16 mouse cellular contexts compared by ENCODE assay signal in genomic region chr16:35585126-35585694, GRCm38 (mm10). TPM values are rescaled to one million over a fixed set of nuclear protein-coding genes. Genes with fewer than 3 reads are reported as not detected.
A peak's percentile ranks its signal among the peaks of the same experiment; 100 is the strongest.
DNase-seq lines count a peak whose midpoint lies in the region; ATAC-seq lines count a peak whose summit lies in the region.
"Had no signal": no experiment of that assay in that cellular context is flagged by ENCODE, and none has a peak within 500 bp of the region (broad histone marks: within the 10 kb centered on the region; RNA-seq: fewer than 3 reads in every experiment).

No protein-coding gene starts in this region.

- H3K4me1 ChIP-seq in midbrain, embryonic 11.5 days (ENCODE audit: control insufficient read depth, insufficient read depth, low read length) = peaks cover 84% of the 10 kb centered on the region
- peaks cover 56% of the 10 kb centered on the region for H3K4me1 ChIP-seq in midbrain, embryonic 15.5 days
- H3K4me1 ChIP-seq in hindbrain, embryonic 16.5 days (ENCODE audit: control insufficient read depth, insufficient read depth, low read depth, low read length) = peaks cover 30% of the 10 kb centered on the region

- H3K27ac ChIP-seq in midbrain, embryonic 11.5 days (ENCODE audit: low read depth, low read length) = peak overlapping the region; percentile 62
- no peak overlapping the region for H3K27ac ChIP-seq in midbrain, embryonic 15.5 days
- no peak overlapping the region for H3K27ac ChIP-seq in hindbrain, embryonic 16.5 days (ENCODE audit: low read depth, low read length)
- H3K27ac ChIP-seq: embryonic facial prominence, embryonic 13.5 days; liver, embryonic 13.5 days; macrophage had no signal

- peak overlapping the region; percentile 32 for H3K9ac ChIP-seq in midbrain, embryonic 11.5 days (ENCODE audit: low read length)
- no peak overlapping the region for H3K9ac ChIP-seq in midbrain, embryonic 15.5 days
- no peak overlapping the region for H3K9ac ChIP-seq in hindbrain, embryonic 16.5 days (ENCODE audit: low read depth, low read length)
- H3K9ac ChIP-seq: embryonic facial prominence, embryonic 13.5 days; liver, embryonic 13.5 days had no signal

- no peaks in the 10 kb centered on the region for H3K27me3 ChIP-seq in midbrain, embryonic 11.5 days (ENCODE audit: control insufficient read depth, insufficient read depth, low read length)
- no peaks in the 10 kb centered on the region for H3K27me3 ChIP-seq in midbrain, embryonic 15.5 days (replicated peaks)
- H3K27me3 ChIP-seq in hindbrain, embryonic 16.5 days (replicated peaks; ENCODE audit: control insufficient read depth, insufficient read depth, low read length) = no peaks in the 10 kb centered on the region; the same call in 1 of the 2 replicates

- DNase-seq in midbrain, embryonic 11.5 days (ENCODE audit: low spot score, missing footprints) = peak; percentile 94
- peak; percentile 47 for DNase-seq in embryo, embryonic 11 days
- peak; percentile 91 for DNase-seq in retina, postnatal 1 day
- no peak for DNase-seq in lung, adult 18-20 months
- no peak for DNase-seq in gastrocnemius, postnatal 10 days
- no peak for DNase-seq in urinary bladder, adult 2 months (ENCODE audit: low spot score)
- DNase-seq: cerebellum, adult 8-10 months; liver, embryonic 13.5 days; right cerebral cortex, postnatal 14 days; thymus, postnatal 4 days had no signal

- 0 out of 2 replicates have a peak, but pooled peaks have one; percentile 19 for ATAC-seq in midbrain, embryonic 11.5 days (ENCODE audit: low FRiP score)
- ATAC-seq in midbrain, embryonic 15.5 days (replicated peaks) = no peak
- 0 out of 2 replicates have a peak, but pooled peaks have one; percentile 28 for ATAC-seq in hindbrain, embryonic 16.5 days

- H3K4me2 ChIP-seq in midbrain, embryonic 11.5 days = no peak overlapping the region
- no peak overlapping the region for H3K4me2 ChIP-seq in midbrain, embryonic 15.5 days
- H3K4me2 ChIP-seq in hindbrain, embryonic 16.5 days (ENCODE audit: low read length) = no peak overlapping the region
- H3K4me2 ChIP-seq: embryonic facial prominence, embryonic 13.5 days; heart, embryonic 11.5 days; liver, embryonic 13.5 days had no signal

- H3K36me3 ChIP-seq in midbrain, embryonic 11.5 days (ENCODE audit: control insufficient read depth, insufficient read depth, low read length) = no peaks in the 10 kb centered on the region
- no peaks in the 10 kb centered on the region for H3K36me3 ChIP-seq in midbrain, embryonic 15.5 days (replicated peaks)
- no peaks in the 10 kb centered on the region for H3K36me3 ChIP-seq in hindbrain, embryonic 16.5 days (ENCODE audit: control insufficient read depth, insufficient read depth, low read length)
- H3K36me3 ChIP-seq: embryonic facial prominence, embryonic 13.5 days; liver, embryonic 13.5 days had no signal

- WGBS in midbrain, embryonic 11.5 days = 38% methylated on average over 8 of the region's 8 CpGs
- WGBS in midbrain, embryonic 15.5 days = 41% methylated on average over 8 of the region's 8 CpGs
- WGBS in hindbrain, embryonic 16.5 days = 45% methylated on average over 8 of the region's 8 CpGs

- H3K9me3 ChIP-seq in midbrain, embryonic 11.5 days (ENCODE audit: control insufficient read depth, low read length) = no peaks in the 10 kb centered on the region
- H3K9me3 ChIP-seq in midbrain, embryonic 15.5 days = no peaks in the 10 kb centered on the region
- no peaks in the 10 kb centered on the region for H3K9me3 ChIP-seq in hindbrain, embryonic 16.5 days (ENCODE audit: control insufficient read depth, low read length)
- H3K9me3 ChIP-seq: embryonic facial prominence, embryonic 13.5 days; liver, embryonic 13.5 days had no signal

- H3K4me3 ChIP-seq in midbrain, embryonic 11.5 days (ENCODE audit: low read depth, low read length) = no peak overlapping the region
- H3K4me3 ChIP-seq in midbrain, embryonic 15.5 days = no peak overlapping the region
- H3K4me3 ChIP-seq in hindbrain, embryonic 16.5 days (ENCODE audit: low read length) = no peak overlapping the region
- H3K4me3 ChIP-seq: embryonic facial prominence, embryonic 13.5 days; liver, embryonic 13.5 days had no signal

RNA-seq across cellular contexts. Expression of gene Sema5b, which starts 44.3 kb away (rescaled TPM):
- 31.1 and 31.7 TPM in 2 replicates for polyA plus RNA-seq in midbrain, embryonic 11.5 days (2014; fragmentation: Nextera tagmentation; extraction: Ambion mirVana)
- polyA plus RNA-seq in midbrain, embryonic 15.5 days (2015; fragmentation: Nextera tagmentation; extraction: Ambion mirVana) = 25.4 and 27.7 TPM in 2 replicates
- 15.1 and 18.3 TPM in 2 replicates for polyA plus RNA-seq in hindbrain, embryonic 16.5 days (2015; fragmentation: Nextera tagmentation; extraction: Ambion mirVana)
- 1 to 10 TPM; 1.9 to 4.1 TPM for total RNA-seq in gastrocnemius, postnatal 10 days (2021)
- polyA plus RNA-seq in urinary bladder, adult 2 months (2012; rRNA removed) = 0.59 and 1.9 TPM in 2 replicates
- total RNA-seq: hematopoietic stem cell, adult 5-6 weeks had no signal
- polyA plus RNA-seq: macrophage had no signal

Comparison
In these comparisons a context has a peak if more than half of its experiments do, and no peak if none do; other contexts are left out.
1. DNase-seq: peak in midbrain, embryonic 11.5 days (single experiment), embryo, embryonic 11 days (single experiment) and retina, postnatal 1 day (single experiment); none in lung, adult 18-20 months (0 of 2), gastrocnemius, postnatal 10 days (single experiment) and urinary bladder, adult 2 months (single experiment).